Mouse (Mus musculus): ENCODE results near the gene Ptgir.

Ptgir gene

GRCm38 (mm10) chr7:16918014-16918413, 11.7 kb downstream of the Ptgir start:
- DNase-seq = peak; percentile 42

DNA sequence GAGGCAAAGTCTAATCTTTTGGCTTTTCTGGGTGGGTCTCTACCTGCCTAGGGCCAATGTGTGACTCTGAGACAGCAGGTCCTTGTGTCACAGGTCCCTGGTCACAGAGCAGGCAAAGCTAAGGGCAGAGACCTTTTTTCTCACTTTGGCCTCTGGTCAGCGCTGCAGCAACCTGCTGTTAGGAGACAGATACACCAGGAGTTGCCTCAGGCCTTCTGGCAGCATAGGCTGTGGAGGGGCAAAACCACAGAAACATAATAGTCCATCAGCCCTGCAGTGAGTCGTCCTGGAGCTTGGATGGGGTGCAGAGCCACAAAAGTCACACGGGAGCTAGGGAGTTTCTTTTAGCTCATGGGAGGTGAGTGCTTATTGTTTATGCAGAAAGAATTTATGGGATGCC, 12.4 kb downstream of the Ptgir start:
- DNase-seq = peak; percentile 44

GRCm38 (mm10) chr7:16919395-16920149, 13.3 kb downstream of the Ptgir start:
- peak; percentile 47 for DNase-seq

DNA sequence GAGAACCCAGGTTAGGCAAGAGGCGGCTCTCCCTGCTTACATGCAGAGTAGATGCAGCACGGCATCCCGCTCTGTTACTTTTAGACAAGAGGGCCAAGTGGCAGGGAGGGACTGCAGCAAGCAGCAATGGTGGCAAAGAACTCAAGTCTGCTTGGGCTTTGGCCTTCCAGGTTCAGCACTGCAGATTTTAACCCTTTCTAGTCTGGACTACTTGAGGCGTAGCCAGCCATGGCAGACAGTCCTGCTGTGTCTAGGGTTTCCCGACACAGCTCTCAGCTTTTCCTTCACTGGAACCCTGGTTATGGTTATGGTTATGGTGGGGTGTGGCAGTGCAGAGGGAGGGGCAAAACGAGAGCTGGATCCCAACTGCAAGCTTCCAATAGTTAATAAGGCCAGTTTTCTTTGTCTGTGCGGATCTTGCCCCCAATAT, 13.9 kb downstream of the Ptgir start:
- DNase-seq = no peak

DNA sequence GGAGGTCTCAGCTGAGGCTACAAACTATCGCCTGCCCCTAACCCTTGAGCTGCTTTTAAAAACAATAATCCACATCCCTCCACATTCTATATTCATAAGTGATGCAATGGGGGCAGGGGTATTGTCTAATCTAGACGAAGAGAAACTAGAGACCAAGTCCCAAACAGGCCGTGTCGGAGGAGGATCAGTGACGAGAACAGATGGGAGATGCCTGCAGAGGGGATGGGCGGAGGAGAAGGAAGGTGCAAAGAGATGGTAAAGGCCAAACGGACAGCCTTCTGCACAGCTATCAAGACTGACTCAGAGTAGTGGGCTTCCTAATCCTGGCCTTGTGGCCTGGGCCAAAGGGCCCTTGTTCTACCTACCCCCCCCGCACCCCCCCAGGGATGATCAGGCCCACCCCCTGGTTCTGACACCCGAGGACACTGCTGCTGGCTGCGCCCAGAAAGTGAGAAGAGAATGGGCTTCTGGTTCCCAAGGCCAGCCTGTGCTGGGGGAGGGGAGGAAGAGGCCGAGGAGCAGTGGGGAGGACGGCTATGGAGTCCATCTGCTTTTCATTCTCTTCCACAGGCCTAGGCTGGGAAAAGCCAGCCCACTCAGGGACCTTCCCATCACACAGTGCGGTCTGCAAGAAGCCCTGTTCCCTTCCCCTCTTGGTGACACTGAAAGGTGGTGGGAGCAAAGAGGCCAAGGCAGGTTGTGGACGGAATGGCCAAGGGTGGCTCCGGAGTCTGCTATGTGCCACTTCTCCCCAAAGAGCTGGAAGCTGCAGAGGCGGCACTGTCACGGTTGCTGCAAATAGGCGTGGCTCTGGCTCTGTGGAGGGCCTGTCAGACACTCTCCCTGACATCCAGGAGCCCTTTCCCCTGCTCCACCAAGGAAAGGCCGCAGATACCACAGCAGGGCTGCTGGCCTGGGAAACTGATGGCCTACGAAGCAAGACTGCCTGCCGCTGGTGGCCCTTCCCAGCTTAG, 14.8 kb downstream of the Ptgir start:
- peak; percentile 50 for DNase-seq

- DNase-seq = peak; percentile 57
Measured at GRCm38 (mm10) chr7:16921881-16922335, 15.6 kb downstream of the Ptgir start.

GRCm38 (mm10) chr7:16922360-16922973, 16.2 kb downstream of the Ptgir start:
- DNase-seq = peak; percentile 61

GRCm38 (mm10) chr7:16923283-16924036, 17.2 kb downstream of the Ptgir start:
- peak; percentile 69 for DNase-seq

GRCm38 (mm10) chr7:16924037-16924834, 17.9 kb downstream of the Ptgir start, which contains the start of gene Calm3:
TSS of gene Calm3 (minus strand) at chr7:16924114.
- DNase-seq = peak; percentile 100

GRCm38 (mm10) chr7:16928341-16928740, 22.1 kb downstream of the Ptgir start:
- no peak for DNase-seq

DNA sequence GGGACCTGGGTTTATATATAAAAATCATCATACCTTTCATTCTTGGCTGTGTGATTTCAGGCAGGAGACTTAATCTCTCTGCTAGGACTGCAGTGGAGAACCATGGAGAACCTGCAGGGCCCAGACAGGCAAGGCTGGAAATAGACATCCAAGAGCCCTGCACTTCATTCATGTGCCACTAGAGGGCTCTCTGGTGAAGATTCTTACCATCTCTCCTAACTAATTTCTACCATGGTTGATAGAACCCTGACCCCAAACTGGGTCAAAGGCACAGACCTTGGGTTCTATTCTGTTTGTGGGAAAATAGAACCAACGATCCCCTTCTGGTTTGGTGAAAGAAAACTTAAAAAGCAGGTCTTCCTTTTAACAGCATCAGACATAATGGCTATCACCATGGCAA, 24.6 kb downstream of the Ptgir start:
- DNase-seq = peak; percentile 82

DNA sequence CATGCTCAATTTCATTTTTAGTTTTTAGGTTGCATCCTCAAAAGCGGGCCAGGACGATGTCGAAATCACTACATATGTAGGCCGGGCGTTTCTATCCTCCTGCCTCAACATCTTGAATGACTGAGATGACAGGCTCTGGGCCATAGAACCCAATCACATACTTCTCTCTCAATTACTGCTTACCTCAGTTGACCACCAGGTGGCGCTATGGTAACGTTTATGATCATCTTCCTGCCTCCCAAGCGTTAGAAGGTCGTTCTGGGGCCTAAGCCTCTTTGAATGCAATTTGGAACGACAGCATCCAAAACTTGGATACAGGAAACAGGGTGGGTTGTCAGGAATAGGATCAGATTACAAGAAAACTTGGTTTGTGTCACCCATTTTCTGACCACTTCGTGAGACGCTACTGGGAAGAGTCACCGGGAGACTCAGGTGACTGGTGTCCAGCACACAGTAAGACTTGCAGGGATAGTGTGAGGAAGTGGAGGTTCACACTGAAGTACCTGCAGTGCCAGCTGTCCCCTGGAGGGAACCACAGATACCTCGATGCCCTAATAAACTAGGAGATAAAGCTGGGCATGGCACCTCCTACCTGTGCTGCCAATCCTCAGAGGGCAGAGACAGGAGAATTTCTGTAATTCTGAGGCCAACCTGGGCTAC, 25.8 kb downstream of the Ptgir start:
- DNase-seq = peak; percentile 92

- peak; percentile 78 for DNase-seq
Measured at GRCm38 (mm10) chr7:16932704-16933577, 26.7 kb downstream of the Ptgir start.

DNA sequence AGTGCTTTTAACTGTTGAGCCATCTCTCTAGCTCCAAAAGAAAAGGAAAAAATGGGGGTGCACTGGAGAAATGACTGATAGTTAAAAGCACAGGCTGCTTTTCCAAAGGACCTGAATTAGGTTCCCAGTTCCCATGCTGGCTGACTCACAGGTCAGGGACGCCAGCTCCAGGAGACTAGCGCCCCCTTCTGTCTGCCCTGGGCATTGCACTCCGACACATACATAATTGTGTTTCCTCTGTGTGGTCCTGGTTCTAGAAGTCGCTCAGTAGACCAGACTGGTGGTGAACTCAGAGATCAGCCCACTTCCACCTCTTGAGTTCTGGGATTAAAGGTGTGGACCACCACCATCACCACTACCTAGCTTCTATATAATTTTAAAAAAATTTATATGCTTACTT, 31.0 kb downstream of the Ptgir start:
- DNase-seq = no peak

GRCm38 (mm10) chr7:16938117-16938791, 32.0 kb downstream of the Ptgir start:
- DNase-seq = no peak

- DNase-seq = no peak
Measured at GRCm38 (mm10) chr7:16940292-16940691, 34.0 kb downstream of the Ptgir start.

GRCm38 (mm10) chr7:16942861-16943260, 36.6 kb downstream of the Ptgir start:
- no peak for DNase-seq

- DNase-seq = peak; percentile 90
Measured at GRCm38 (mm10) chr7:16944061-16944807, 37.9 kb downstream of the Ptgir start, which contains the start of gene Pnmal2. TSS of gene Pnmal2 (plus strand) at chr7:16944682.
